Mouse (Mus musculus): ENCODE results near the gene Habp2. TPM values are rescaled to one million over a fixed set of nuclear protein-coding genes. Genes with fewer than 3 reads are reported as not detected.

Habp2 gene
- polyA plus RNA-seq, 1 experiment from 2014 or later: 0.08 TPM

GRCm38 (mm10) chr19:56277140-56277804 is 9.7 kb upstream of the Habp2 start:
- WGBS: 66% methylated on average over 3 of the region's 3 CpGs
- H3K9ac ChIP-seq: no peak overlapping the region
- no peak for ATAC-seq (ENCODE audit: low FRiP score)
- H3K4me1 ChIP-seq: no peaks in the 10 kb centered on the region
- H3K9me3 ChIP-seq (replicated peaks): no peaks in the 10 kb centered on the region
- no peaks in the 10 kb centered on the region; the same call in 1 of the 2 replicates for H3K27me3 ChIP-seq
- no peak overlapping the region for H3K27ac ChIP-seq
- H3K4me2 ChIP-seq (replicated peaks): no peak overlapping the region
- H3K4me3 ChIP-seq: no peak overlapping the region
- no peaks in the 10 kb centered on the region for H3K36me3 ChIP-seq

DNA sequence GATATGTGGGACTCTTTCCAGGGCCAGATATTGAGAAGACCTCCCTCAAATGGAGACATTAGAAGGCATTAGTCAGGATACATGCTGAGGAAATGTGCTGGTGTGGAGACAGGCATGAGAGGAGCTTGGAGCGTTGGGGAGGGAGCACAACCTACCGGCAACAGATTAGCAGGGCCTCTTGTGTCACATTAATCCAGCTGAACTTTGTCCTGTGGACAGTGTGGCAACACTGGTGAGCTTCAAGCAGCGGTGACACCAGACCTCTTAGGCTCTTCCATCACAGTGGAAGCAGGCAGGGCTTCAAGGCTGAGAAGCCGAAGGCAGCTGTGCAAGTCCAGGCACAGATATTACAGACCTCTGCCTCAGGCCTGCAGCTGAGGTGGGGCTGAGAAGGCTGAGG is 9.0 kb upstream of the Habp2 start:
- H3K4me3 ChIP-seq: no peak overlapping the region

DNA sequence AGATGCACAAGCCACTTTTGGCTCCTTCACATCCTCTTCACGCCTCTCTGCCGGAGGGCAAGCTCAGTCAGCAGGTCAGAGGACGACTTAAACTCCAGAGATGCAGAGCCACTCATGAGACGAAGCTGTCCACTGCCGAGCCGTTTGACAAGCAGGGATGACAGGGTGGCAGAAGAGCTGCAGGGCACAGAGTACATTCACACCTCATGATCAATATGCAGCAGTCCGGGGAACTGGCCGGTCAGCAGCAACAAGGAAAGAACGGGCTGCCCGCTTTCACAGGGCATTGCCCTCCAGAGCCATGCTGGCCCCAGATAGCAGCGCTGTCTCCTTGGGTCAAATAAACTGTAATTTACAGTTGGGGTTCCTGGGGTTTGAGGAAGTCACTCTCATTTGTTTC is 8.6 kb upstream of the Habp2 start:
- Histone ChIP-seq H3K27me3 (no peaks in the 10 kb centered on the region), H3K36me3 (no peaks in the 10 kb centered on the region), H3K4me2 (replicated peaks) (no peak overlapping the region), H3K9me3 (replicated peaks) (no peaks in the 10 kb centered on the region), H3K27ac (no peak overlapping the region), H3K4me3 (no peak overlapping the region), H3K4me1 (no peaks in the 10 kb centered on the region), H3K9ac (no peak overlapping the region)
- WGBS: 85% methylated on average over 11 of the region's 11 CpGs
- ATAC-seq (ENCODE audit: low FRiP score): no peak

More for the DNA sequence above, 9.0 kb upstream of the Habp2 start:
- no peaks in the 10 kb centered on the region for H3K36me3 ChIP-seq
- H3K9me3 ChIP-seq (replicated peaks): no peaks in the 10 kb centered on the region
- no peak overlapping the region for H3K9ac ChIP-seq
- WGBS: 93% methylated on average over 4 of the region's 4 CpGs
- H3K27me3 ChIP-seq: no peaks in the 10 kb centered on the region
- no peak overlapping the region for H3K27ac ChIP-seq
- ATAC-seq (ENCODE audit: low FRiP score): no peak
- no peak overlapping the region for H3K4me2 ChIP-seq (replicated peaks)
- no peaks in the 10 kb centered on the region for H3K4me1 ChIP-seq

- H3K27ac ChIP-seq: no peak overlapping the region
- ATAC-seq (ENCODE audit: low FRiP score): no peak
- no peak overlapping the region for H3K9ac ChIP-seq
- H3K27me3 ChIP-seq: no peaks in the 10 kb centered on the region
- no peaks in the 10 kb centered on the region for H3K4me1 ChIP-seq
- no peak overlapping the region for H3K4me3 ChIP-seq
- no peaks in the 10 kb centered on the region for H3K9me3 ChIP-seq (replicated peaks)
- no peaks in the 10 kb centered on the region for H3K36me3 ChIP-seq
- H3K4me2 ChIP-seq (replicated peaks): no peak overlapping the region
- WGBS: 74% methylated on average over 4 of the region's 4 CpGs
Observed at GRCm38 (mm10) chr19:56285222-56285621, 1.7 kb upstream of the Habp2 start.

DNA sequence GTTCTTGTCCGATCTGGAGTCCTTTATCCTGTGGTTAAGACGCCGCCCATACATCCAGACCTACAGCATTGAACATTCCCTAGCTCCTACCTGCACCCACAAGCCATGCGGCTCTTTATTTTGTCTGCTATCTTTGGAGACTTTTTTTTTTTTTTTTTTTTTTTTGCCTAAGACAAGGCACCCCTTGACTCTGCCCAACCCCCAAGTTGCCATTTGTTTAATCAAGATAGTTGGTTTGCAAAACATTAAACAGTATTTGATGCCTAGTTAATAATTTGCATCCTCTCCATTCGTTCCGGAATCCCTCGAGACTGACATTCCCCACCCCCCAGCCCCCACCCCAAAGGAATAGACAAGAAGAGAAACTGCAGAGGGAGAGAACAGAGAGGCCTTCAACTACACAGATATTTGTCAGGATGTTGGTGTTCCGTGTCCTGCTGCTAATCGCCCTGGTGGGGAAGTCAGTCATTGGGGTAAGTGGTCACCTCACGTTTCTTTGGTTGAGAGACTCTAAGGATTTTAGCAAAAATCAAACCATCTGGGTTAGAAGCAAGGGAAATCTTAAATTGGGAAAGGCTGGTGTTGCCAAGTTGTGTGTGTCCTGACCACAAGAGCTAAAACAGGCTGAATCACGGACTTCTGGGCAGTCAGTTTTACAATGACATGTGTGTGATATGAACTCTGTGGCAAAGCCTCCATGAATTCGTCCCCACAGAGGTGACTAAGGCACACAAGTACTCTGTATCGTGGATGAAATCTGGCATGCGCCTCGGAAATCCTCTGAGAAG is 837 bp downstream of the Habp2 start:
- Histone ChIP-seq H3K4me1 (no peaks in the 10 kb centered on the region), H3K36me3 (no peaks in the 10 kb centered on the region), H3K4me2 (replicated peaks) (no peak overlapping the region), H3K9ac (no peak overlapping the region), H3K4me3 (no peak overlapping the region), H3K9me3 (replicated peaks) (no peaks in the 10 kb centered on the region), H3K27ac (no peak overlapping the region), H3K27me3 (no peaks in the 10 kb centered on the region)
- ATAC-seq (ENCODE audit: low FRiP score): no peak
- WGBS: 79% methylated on average over 15 of the region's 15 CpGs

DNA sequence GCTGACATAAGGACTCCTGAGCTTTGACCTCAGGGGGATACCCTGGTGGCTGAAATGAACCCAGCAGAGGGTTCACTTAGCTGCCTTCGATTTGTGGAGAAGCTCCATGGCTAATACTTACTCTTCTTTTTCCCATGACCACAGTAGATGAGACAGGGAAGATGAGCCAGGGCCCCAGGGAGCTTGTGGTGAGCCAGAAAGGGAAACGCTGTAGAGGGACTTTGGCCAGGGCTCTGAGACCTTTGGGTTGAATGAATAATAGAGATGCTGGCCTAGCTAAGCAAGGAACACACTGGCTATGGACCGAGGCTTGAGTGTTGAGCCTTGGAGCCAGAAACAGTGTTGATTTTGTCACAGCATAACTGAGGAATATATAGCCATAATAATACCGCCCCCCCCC is 1.5 kb downstream of the Habp2 start:
- H3K4me1 ChIP-seq: no peaks in the 10 kb centered on the region
- H3K4me3 ChIP-seq: no peak overlapping the region
- H3K36me3 ChIP-seq: no peaks in the 10 kb centered on the region
- no peaks in the 10 kb centered on the region for H3K27me3 ChIP-seq
- no peaks in the 10 kb centered on the region for H3K9me3 ChIP-seq (replicated peaks)
- no peak overlapping the region for H3K4me2 ChIP-seq (replicated peaks)
- no peak overlapping the region for H3K9ac ChIP-seq
- 88% methylated on average over 4 of the region's 4 CpGs for WGBS
- H3K27ac ChIP-seq: no peak overlapping the region
- ATAC-seq (ENCODE audit: low FRiP score): no peak

DNA sequence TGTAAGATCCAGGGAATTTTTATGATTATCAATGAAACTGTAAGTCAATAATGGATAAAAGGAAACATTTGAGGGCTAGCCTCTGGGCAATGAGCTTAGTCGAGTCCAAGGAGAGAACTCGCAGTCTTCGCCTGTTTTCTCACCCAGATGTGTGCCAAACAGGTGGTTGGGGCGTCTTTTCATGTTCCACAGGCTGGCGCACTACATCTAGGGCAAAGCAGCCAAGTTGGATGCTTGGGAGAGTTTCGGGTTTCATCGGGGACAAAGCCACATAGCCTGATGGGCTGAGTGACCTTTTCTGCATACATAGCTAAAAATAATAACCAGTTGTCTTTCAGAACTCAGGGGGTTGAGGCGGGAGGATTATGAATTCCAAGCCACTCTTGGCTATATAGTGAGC is 2.7 kb downstream of the Habp2 start:
- Histone ChIP-seq H3K4me2 (replicated peaks) (no peak overlapping the region), H3K9me3 (replicated peaks) (no peaks in the 10 kb centered on the region), H3K27ac (no peak overlapping the region), H3K9ac (no peak overlapping the region), H3K27me3 (no peaks in the 10 kb centered on the region; the same call in 1 of the 2 replicates), H3K4me1 (peaks cover 3% of the 10 kb centered on the region; the same call in 1 of the 2 replicates), H3K36me3 (no peaks in the 10 kb centered on the region), H3K4me3 (no peak overlapping the region)
- WGBS: 83% methylated on average over 8 of the region's 8 CpGs
- ATAC-seq (ENCODE audit: low FRiP score): no peak

- no peaks in the 10 kb centered on the region for H3K36me3 ChIP-seq
- 72% methylated on average over 6 of the region's 6 CpGs for WGBS
- peaks cover 7% of the 10 kb centered on the region for H3K4me1 ChIP-seq
- H3K27me3 ChIP-seq: no peaks in the 10 kb centered on the region; the same call in 1 of the 2 replicates
- no peak overlapping the region for H3K9ac ChIP-seq
- H3K4me2 ChIP-seq (replicated peaks): no peak overlapping the region
- H3K4me3 ChIP-seq: no peak overlapping the region
- no peak overlapping the region for H3K27ac ChIP-seq
- ATAC-seq (ENCODE audit: low FRiP score): no peak
- H3K9me3 ChIP-seq (replicated peaks): no peaks in the 10 kb centered on the region
Observed at GRCm38 (mm10) chr19:56291898-56292297, 5.0 kb downstream of the Habp2 start.

GRCm38 (mm10) chr19:56292335-56292734 is 5.4 kb downstream of the Habp2 start:
- H3K27me3 ChIP-seq: no peaks in the 10 kb centered on the region; the same call in 1 of the 2 replicates
- no peaks in the 10 kb centered on the region for H3K9me3 ChIP-seq (replicated peaks)
- no peak overlapping the region for H3K4me3 ChIP-seq
- no peak for ATAC-seq (ENCODE audit: low FRiP score)
- no peak overlapping the region for H3K4me2 ChIP-seq (replicated peaks)
- H3K36me3 ChIP-seq: no peaks in the 10 kb centered on the region
- WGBS: 66% methylated on average over 9 of the region's 9 CpGs
- no peak overlapping the region for H3K9ac ChIP-seq
- no peak overlapping the region for H3K27ac ChIP-seq
- H3K4me1 ChIP-seq: peaks cover 7% of the 10 kb centered on the region

- Histone ChIP-seq H3K36me3 (no peaks in the 10 kb centered on the region), H3K4me2 (replicated peaks) (no peak overlapping the region), H3K4me3 (no peak overlapping the region), H3K9me3 (replicated peaks) (no peaks in the 10 kb centered on the region), H3K9ac (0 out of 2 replicates have a peak overlapping the region, but pooled peaks have one; percentile 38), H3K27ac (no peak overlapping the region), H3K4me1 (peaks cover 7% of the 10 kb centered on the region), H3K27me3 (no peaks in the 10 kb centered on the region; the same call in 1 of the 2 replicates)
- ATAC-seq (ENCODE audit: low FRiP score): peak; percentile 75
- WGBS: 48% methylated on average over 7 of the region's 7 CpGs
Observed at GRCm38 (mm10) chr19:56294654-56295399, 7.9 kb downstream of the Habp2 start.

DNA sequence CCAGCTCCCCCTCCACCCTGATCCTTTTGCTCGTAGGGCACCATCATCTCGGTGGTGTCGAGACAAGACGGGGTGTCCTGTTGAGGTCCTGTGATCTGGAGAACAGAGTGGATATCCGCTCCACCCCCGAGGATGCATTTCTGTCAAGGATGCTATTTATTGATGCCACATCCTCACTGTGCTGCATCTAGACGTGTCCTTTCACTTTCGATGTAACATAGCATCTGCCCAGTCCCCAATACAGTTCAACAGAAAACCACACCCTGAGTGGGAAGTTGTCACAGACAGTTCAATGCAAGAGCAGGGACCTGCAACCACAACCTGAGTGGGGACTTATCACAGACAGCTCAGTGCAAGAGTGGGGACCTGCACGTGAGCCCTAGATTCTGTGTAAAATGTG is 9.7 kb downstream of the Habp2 start:
- no peak overlapping the region for H3K4me2 ChIP-seq (replicated peaks)
- H3K27me3 ChIP-seq: no peaks in the 10 kb centered on the region; the same call in 1 of the 2 replicates
- 81% methylated on average over 9 of the region's 9 CpGs for WGBS
- no peak overlapping the region for H3K9ac ChIP-seq
- peaks cover 11% of the 10 kb centered on the region for H3K4me1 ChIP-seq
- H3K36me3 ChIP-seq: no peaks in the 10 kb centered on the region
- no peak overlapping the region for H3K27ac ChIP-seq
- no peaks in the 10 kb centered on the region for H3K9me3 ChIP-seq (replicated peaks)
- ATAC-seq (ENCODE audit: low FRiP score): no peak
- H3K4me3 ChIP-seq: no peak overlapping the region

- WGBS: 67% methylated on average over 3 of the region's 3 CpGs
- Histone ChIP-seq H3K27me3 (no peaks in the 10 kb centered on the region; the same call in 1 of the 2 replicates), H3K36me3 (no peaks in the 10 kb centered on the region), H3K9me3 (replicated peaks) (no peaks in the 10 kb centered on the region), H3K4me1 (peaks cover 11% of the 10 kb centered on the region), H3K4me3 (no peak overlapping the region), H3K27ac (no peak overlapping the region), H3K9ac (no peak overlapping the region), H3K4me2 (replicated peaks) (no peak overlapping the region)
- no peak for ATAC-seq (ENCODE audit: low FRiP score)
Observed at GRCm38 (mm10) chr19:56297264-56297663, 10.3 kb downstream of the Habp2 start.
